In genomic region chr1:193665854-193666253, GRCm38 (mm10) we compare ENCODE assay signal across 12 mouse cellular contexts.
DNase-seq lines count a peak whose midpoint lies in the region; ATAC-seq lines count a peak whose summit lies in the region.
"Had no signal": no experiment of that assay in that cellular context is flagged by ENCODE, and none has a peak within 500 bp of the region (broad histone marks: within the 10 kb centered on the region; RNA-seq: fewer than 3 reads in every experiment).

No protein-coding gene starts in this region.

- WGBS in liver, embryonic 13.5 days (ENCODE audit: insufficient replicate concordance), result 67% methylated on average over 5 of the region's 5 CpGs
- WGBS in liver, embryonic 12.5 days (ENCODE audit: insufficient replicate concordance), result 62% methylated on average over 5 of the region's 5 CpGs
- WGBS in heart, embryonic 15.5 days, result 47% methylated on average over 5 of the region's 5 CpGs
- WGBS in liver, embryonic 16.5 days (ENCODE audit: insufficient replicate concordance), result 72% methylated on average over 5 of the region's 5 CpGs
- 36% methylated on average over 5 of the region's 5 CpGs for WGBS in stomach, embryonic 15.5 days

- no peaks in the 10 kb centered on the region for H3K27me3 ChIP-seq in liver, embryonic 13.5 days
- H3K27me3 ChIP-seq in liver, embryonic 12.5 days (replicated peaks), result no peaks in the 10 kb centered on the region
- H3K27me3 ChIP-seq in heart, embryonic 15.5 days, result no peaks in the 10 kb centered on the region
- no peaks in the 10 kb centered on the region for H3K27me3 ChIP-seq in liver, embryonic 16.5 days (ENCODE audit: control insufficient read depth, insufficient read depth, low read depth, low read length)
- no peaks in the 10 kb centered on the region for H3K27me3 ChIP-seq in stomach, embryonic 15.5 days (replicated peaks)
- H3K27me3 ChIP-seq: embryonic facial prominence, embryonic 15.5 days had no signal

- H3K9ac ChIP-seq in liver, embryonic 13.5 days, result no peak overlapping the region
- no peak overlapping the region for H3K9ac ChIP-seq in liver, embryonic 12.5 days
- H3K9ac ChIP-seq in heart, embryonic 15.5 days, result no peak overlapping the region
- H3K9ac ChIP-seq in liver, embryonic 16.5 days (ENCODE audit: low read depth, low read length), result no peak overlapping the region
- H3K9ac ChIP-seq in stomach, embryonic 15.5 days, result no peak overlapping the region
- H3K9ac ChIP-seq: embryonic facial prominence, embryonic 15.5 days had no signal

- H3K9me3 ChIP-seq in liver, embryonic 13.5 days (replicated peaks), result no peaks in the 10 kb centered on the region
- H3K9me3 ChIP-seq in liver, embryonic 12.5 days (replicated peaks), result no peaks in the 10 kb centered on the region
- no peaks in the 10 kb centered on the region for H3K9me3 ChIP-seq in heart, embryonic 15.5 days (replicated peaks)
- H3K9me3 ChIP-seq in liver, embryonic 16.5 days (replicated peaks; ENCODE audit: control insufficient read depth, low read length), result no peaks in the 10 kb centered on the region
- H3K9me3 ChIP-seq in stomach, embryonic 15.5 days, result no peaks in the 10 kb centered on the region
- H3K9me3 ChIP-seq: embryonic facial prominence, embryonic 15.5 days had no signal

- no peak for DNase-seq in liver, embryonic 13.5 days
- no peak for DNase-seq in T-cell, adult 2 months (ENCODE audit: low spot score)
- DNase-seq in cerebellum, postnatal 4 days (ENCODE audit: low spot score in 2 of 2), result no peak
- DNase-seq: kidney, postnatal 4 days; left cerebral cortex, postnatal 4 days; thymus, postnatal 25 days had no signal

- H3K27ac ChIP-seq in liver, embryonic 13.5 days, result peak overlapping the region; percentile 76; the same call in 1 of the 2 replicates
- H3K27ac ChIP-seq in liver, embryonic 12.5 days, result no peak overlapping the region
- 0 out of 2 replicates have a peak overlapping the region, but pooled peaks have one; percentile 7 for H3K27ac ChIP-seq in heart, embryonic 15.5 days
- H3K27ac ChIP-seq in liver, embryonic 16.5 days (ENCODE audit: low read length), result peak overlapping the region; percentile 85; the same call in 1 of the 2 replicates
- no peak overlapping the region for H3K27ac ChIP-seq in stomach, embryonic 15.5 days
- H3K27ac ChIP-seq: embryonic facial prominence, embryonic 15.5 days had no signal

- H3K4me2 ChIP-seq in liver, embryonic 13.5 days, result no peak overlapping the region
- no peak overlapping the region for H3K4me2 ChIP-seq in liver, embryonic 12.5 days
- no peak overlapping the region for H3K4me2 ChIP-seq in heart, embryonic 15.5 days
- H3K4me2 ChIP-seq in liver, embryonic 16.5 days (ENCODE audit: low read depth, low read length), result no peak overlapping the region
- H3K4me2 ChIP-seq in stomach, embryonic 15.5 days, result no peak overlapping the region
- H3K4me2 ChIP-seq: embryonic facial prominence, embryonic 15.5 days had no signal

- H3K4me1 ChIP-seq in liver, embryonic 13.5 days (replicated peaks), result peaks cover 78% of the 10 kb centered on the region
- peaks cover 43% of the 10 kb centered on the region for H3K4me1 ChIP-seq in liver, embryonic 12.5 days
- peaks cover 40% of the 10 kb centered on the region for H3K4me1 ChIP-seq in heart, embryonic 15.5 days (replicated peaks)
- peaks cover 67% of the 10 kb centered on the region for H3K4me1 ChIP-seq in liver, embryonic 16.5 days (ENCODE audit: control insufficient read depth, low read depth, low read length)
- no peaks in the 10 kb centered on the region; the same call in 1 of the 2 replicates for H3K4me1 ChIP-seq in stomach, embryonic 15.5 days
- H3K4me1 ChIP-seq: embryonic facial prominence, embryonic 15.5 days had no signal

- H3K4me3 ChIP-seq in liver, embryonic 13.5 days (replicated peaks), result no peak overlapping the region
- no peak overlapping the region for H3K4me3 ChIP-seq in liver, embryonic 12.5 days
- no peak overlapping the region for H3K4me3 ChIP-seq in heart, embryonic 15.5 days
- no peak overlapping the region for H3K4me3 ChIP-seq in liver, embryonic 16.5 days (ENCODE audit: low read depth, low read length)
- H3K4me3 ChIP-seq in stomach, embryonic 15.5 days (replicated peaks), result no peak overlapping the region
- H3K4me3 ChIP-seq: embryonic facial prominence, embryonic 15.5 days had no signal

- no peaks in the 10 kb centered on the region for H3K36me3 ChIP-seq in liver, embryonic 13.5 days
- H3K36me3 ChIP-seq in liver, embryonic 12.5 days, result no peaks in the 10 kb centered on the region
- H3K36me3 ChIP-seq in heart, embryonic 15.5 days, result no peaks in the 10 kb centered on the region
- H3K36me3 ChIP-seq in liver, embryonic 16.5 days (ENCODE audit: control insufficient read depth, insufficient read depth), result no peaks in the 10 kb centered on the region
- H3K36me3 ChIP-seq in stomach, embryonic 15.5 days, result no peaks in the 10 kb centered on the region
- H3K36me3 ChIP-seq: embryonic facial prominence, embryonic 15.5 days had no signal

- no peak for ATAC-seq in liver, embryonic 13.5 days (ENCODE audit: low read depth)
- no peak for ATAC-seq in liver, embryonic 12.5 days
- ATAC-seq in heart, embryonic 15.5 days (replicated peaks; ENCODE audit: insufficient number of reproducible peaks, insufficient read depth, low FRiP score, low read depth), result no peak
- ATAC-seq in liver, embryonic 16.5 days (ENCODE audit: low read depth), result no peak
- ATAC-seq in stomach, embryonic 15.5 days (ENCODE audit: insufficient read depth, low FRiP score, low read depth), result peak; percentile 43; the same call in 1 of the 2 replicates
- no peak for ATAC-seq in erythroid progenitor cell, adult 5-6 weeks (replicated peaks; ENCODE audit: low FRiP score, poor library complexity, severe bottlenecking)

Comparison
In these comparisons a context has a peak if more than half of its experiments do, and no peak if none do; other contexts are left out.
1. H3K27ac ChIP-seq: peak in liver, embryonic 13.5 days (single experiment), heart, embryonic 15.5 days (single experiment) and liver, embryonic 16.5 days (single experiment); none in liver, embryonic 12.5 days (single experiment) and stomach, embryonic 15.5 days (single experiment).